Mouse (Mus musculus) T-cell, adult 2 months (primary cell): Measurements from ENCODE around the gene 5730409E04Rik.
A peak's percentile ranks its signal among the peaks of the same experiment; 100 is the strongest.

ENCODE experiments used
- DNase-seq: peaks from one replicate; pipeline ENCODE4 v3.0.0; 2022; ENCODE audit warnings: low spot score

Gene 5730409E04Rik

GRCm38 (mm10) chr4:126609606-126610181 lies at the start of gene 5730409E04Rik:
5730409E04Rik (plus strand) TSS chr4:126609818.
- peak; percentile 7 for DNase-seq

DNA sequence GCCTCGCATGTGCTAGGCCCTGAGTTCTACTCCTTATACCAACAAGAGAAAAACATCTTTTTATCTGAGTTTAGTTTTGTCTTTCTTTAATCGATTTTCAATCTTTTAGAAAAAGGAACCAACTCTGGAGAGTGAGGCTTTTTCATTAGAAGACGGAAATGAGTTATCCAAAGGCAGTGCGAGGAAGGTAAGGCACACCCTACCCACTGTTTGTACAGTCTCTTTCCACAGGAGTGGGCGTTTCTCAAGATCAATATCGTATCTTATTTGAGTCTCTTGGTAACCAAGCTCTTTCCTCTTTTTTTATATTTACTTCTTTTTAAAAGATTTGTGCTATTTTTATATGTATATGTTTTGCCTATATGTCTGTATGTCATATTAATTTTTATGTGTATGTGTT lies 45.8 kb upstream of the 5730409E04Rik start:
- DNase-seq = no peak

DNA sequence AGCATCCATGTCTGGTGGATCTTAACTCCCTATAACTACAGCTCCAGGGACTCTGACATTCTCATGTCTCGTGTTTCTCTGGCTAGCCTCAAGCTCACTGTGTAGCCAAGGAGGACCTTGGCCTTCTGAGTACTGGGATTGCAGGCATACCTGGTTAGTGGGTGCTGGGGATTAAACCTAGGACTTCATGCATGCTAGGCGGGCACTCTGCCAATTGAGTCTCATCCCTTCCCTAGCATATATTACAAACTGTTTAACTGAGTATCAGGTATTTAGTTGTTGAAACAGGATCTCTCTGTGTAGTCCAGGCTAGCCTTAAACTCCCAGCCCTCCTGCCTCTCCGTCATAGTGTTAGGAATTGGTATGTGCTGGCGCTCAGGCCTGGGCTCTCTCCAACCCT lies 42.4 kb upstream of the 5730409E04Rik start:
- no peak for DNase-seq

GRCm38 (mm10) chr4:126569783-126570182 lies 39.8 kb upstream of the 5730409E04Rik start:
- DNase-seq = no peak

DNA sequence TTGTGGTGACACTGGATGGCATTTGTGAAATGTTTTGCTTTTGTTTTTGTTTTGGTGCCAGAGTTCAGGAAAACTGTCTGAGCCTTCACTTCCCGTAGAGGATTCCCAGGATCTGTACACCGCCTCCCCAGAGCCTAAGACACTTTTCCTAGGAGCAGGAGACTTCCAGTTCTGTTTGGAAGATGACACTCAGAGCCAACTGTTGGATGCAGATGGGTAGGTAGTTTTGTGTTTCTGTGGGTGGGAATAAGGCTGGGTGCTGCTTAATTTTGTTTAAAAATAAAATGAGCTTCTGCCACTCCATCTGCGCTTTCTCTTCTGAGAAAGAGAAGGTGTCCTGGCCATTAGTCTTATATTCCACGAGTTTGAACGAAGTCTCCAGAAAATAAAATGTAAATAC lies 33.3 kb upstream of the 5730409E04Rik start:
- DNase-seq = no peak

- DNase-seq = no peak
These were observed 31.7 kb upstream of the 5730409E04Rik start for GRCm38 (mm10) chr4:126577920-126578319.

- DNase-seq = no peak
These were observed 30.5 kb upstream of the 5730409E04Rik start for GRCm38 (mm10) chr4:126579077-126579476.

DNA sequence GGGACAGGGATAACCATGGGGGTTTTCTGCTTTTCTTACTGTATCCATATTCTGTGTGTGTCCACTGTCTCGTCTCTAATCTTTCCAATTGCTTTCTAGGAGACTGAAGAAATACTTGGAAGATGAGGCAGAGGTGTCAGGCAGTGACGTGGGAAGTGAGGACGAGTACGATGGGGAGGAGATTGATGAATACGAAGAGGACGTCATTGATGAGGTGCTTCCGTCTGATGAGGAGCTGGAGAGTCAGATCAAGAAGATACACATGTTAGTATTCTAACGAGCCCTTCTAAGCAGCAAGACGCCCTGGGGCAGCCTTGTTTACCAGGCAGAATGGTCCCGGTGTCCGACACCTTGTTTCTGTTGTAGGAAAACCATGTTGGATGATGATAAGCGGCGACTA lies 23.9 kb upstream of the 5730409E04Rik start:
- no peak for DNase-seq

DNA sequence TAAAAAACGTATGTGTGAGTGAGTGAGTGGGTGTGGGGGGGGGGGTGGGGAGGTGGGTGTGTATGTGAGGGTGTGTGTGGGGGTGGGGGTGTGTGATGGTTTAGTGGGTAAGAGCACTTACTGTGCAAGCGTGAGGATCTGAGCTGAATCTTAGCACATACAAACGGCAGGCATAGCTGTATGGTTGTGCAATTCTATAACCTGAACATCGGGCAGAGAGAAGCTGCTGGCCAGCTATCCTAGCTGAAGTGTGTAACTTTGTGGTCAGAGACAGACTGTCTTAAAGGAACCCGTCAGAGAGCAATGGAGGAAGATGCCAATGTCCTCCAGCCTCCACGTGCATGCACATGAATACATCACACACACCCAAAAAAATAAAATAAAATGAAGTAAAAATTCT lies 17.6 kb upstream of the 5730409E04Rik start:
- DNase-seq = no peak

DNA sequence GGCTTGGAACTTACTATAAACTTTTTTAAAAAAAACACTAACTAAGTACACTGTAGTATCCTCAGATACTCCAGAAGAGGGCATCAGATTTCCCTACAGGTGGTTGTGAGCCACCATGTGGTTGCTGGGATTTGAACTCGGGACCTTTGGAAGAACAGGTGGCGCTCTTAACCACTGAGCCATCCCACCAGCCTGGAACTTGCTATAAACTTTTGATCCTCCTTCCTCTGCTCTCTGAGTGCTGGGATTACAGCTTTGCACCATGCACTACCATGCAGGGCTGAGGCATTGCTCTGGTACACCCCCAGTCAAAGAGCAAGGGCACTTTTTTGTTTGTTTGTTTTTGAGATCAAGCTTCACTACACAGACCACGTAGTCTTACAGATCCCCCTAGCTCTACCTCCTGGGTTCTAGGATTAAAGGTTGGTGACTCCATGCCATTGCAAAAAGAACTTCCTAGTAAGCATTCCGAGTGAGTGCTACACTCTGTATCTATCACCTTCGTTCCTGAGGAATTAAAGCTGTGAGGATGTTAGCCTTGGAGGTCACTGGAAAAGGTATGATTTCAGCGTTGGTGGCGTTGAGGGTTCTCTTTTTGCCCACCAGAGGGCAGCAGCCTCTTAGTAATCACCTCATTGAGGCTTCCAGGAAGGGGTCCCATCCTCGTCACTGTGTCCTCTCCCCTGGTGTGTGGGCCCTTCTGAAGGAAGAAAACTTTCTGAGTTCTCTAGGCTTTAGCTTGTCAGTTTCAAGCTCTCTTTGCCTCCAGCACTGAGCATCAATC lies 9.5 kb upstream of the 5730409E04Rik start:
- peak; percentile 38 for DNase-seq

GRCm38 (mm10) chr4:126601597-126602444 lies 7.8 kb upstream of the 5730409E04Rik start:
- DNase-seq = no peak

- DNase-seq = no peak
These were observed 7.2 kb upstream of the 5730409E04Rik start for GRCm38 (mm10) chr4:126602445-126602762.

DNA sequence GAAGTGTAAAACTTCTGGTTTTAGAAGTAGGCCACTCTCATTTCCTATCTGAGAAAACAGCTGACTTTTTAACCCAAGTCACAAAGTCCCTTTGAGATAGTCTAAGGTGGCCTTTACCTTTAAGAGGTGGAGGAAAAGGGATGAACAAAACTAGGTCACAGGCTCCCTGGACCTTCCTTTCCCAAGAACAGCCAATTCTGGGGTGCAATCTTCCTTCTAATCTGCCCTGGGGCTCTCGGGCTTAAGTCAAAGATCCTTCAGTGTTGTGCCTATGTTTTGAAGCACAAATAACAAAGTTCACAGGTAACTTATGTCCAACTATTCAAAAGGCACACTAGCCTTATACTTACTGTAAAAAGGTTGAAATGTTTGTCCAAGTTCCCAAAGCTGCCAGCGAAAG lies 5.5 kb upstream of the 5730409E04Rik start:
- DNase-seq = no peak

DNA sequence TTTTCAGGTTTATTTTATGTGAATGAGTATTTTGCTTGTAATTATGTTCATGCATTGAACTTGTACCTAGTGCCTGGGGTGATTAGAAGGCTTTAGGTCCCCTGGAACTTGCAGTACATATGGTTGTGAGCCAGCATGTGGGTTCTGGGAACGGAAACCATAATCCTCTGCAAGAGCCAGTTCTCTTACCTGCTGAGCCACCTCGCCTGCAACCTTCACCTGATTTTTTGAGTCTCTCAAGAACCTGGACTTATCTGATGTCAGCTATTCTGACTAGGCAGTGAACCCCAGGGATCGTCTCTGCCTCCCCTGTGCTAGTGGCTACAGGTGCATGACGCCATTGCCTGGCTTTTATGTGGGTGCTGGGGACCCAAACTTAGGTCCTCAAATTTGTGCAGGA lies 3.9 kb upstream of the 5730409E04Rik start:
- no peak for DNase-seq

DNA sequence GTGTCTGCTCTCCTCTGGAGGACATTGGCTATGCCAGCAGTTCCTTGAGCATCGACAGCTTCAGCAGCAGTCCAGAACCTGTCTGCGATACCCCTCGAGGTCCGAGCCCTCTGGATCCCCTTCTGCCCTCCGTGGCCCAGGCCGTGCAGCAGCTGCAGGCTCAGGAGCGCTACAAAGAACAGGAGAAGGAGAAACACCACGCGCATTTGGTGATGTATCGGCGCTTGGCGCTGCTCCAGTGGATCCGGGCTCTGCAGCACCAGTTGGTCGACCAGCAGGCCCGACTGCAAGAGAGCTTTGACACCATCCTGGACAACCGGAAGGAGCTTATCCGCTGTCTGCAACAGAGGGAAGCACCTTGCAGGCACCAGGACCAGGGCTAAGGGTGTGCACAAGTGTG lies 2.4 kb downstream of the 5730409E04Rik start:
- no peak for DNase-seq

GRCm38 (mm10) chr4:126616312-126616711 lies 6.7 kb downstream of the 5730409E04Rik start:
- DNase-seq = no peak

- DNase-seq = no peak
These were observed 10.2 kb downstream of the 5730409E04Rik start for GRCm38 (mm10) chr4:126619691-126620330.

GRCm38 (mm10) chr4:126620349-126620874 lies 10.8 kb downstream of the 5730409E04Rik start:
- no peak for DNase-seq

- DNase-seq = no peak
These were observed 17.5 kb downstream of the 5730409E04Rik start for GRCm38 (mm10) chr4:126627021-126627681.

- DNase-seq = no peak
These were observed 22.3 kb downstream of the 5730409E04Rik start for GRCm38 (mm10) chr4:126631922-126632321.

DNA sequence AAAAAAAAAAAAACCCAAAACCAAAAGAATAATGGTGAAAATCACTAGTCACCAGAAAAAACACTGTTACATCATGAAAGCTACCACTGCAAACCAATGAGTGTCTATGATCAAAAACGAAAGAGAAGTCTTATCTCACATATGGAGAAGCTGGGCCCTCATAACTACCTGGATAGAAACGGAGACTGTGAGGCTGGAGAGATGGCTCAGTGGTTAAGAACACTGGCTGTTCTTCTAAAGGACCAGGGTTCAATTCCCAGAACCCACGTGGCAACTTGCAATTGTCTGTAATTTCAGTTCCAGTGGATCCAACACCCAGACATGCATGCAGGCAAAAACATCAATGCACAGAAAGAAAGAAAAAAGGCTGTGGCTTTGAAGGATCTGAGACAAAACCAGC lies 23.1 kb downstream of the 5730409E04Rik start:
- no peak for DNase-seq

DNA sequence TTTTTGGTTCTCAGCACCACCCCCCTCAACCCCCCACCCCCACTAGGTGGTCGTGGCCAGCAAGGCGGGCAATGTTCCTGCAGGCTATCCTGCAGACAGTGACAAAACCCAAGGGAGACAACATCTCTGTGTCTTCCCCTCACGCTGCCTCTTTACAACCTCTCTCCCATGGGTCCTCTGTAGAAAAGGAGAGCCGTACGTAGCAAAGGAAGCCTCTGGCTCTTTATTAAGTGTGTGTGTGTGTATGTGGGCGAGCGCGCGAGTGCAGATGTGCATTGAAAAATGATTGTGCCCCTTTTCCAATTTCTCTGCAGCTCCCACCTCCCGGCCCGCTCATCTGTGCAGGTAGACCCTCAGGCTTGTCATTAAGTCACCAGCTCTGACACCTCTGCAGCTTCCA lies 26.7 kb downstream of the 5730409E04Rik start:
- no peak for DNase-seq
